Mouse (Mus musculus): Measurements from ENCODE around the gene 1810065E05Rik. TPM values are rescaled to one million over a fixed set of nuclear protein-coding genes. Genes with fewer than 3 reads are reported as not detected.

The 1810065E05Rik gene
- polyA plus RNA-seq, 1 experiment from 2014 or later = 4.8 TPM

- H3K27me3 ChIP-seq (replicated peaks; ENCODE audit: control insufficient read depth, insufficient read depth, low read length) = peaks cover 28% of the 10 kb centered on the region; the same call in 1 of the 2 replicates
- 78% methylated on average over 6 of the region's 6 CpGs for WGBS
- H3K4me3 ChIP-seq (ENCODE audit: low read depth, low read length) = no peak overlapping the region
- no peak overlapping the region for H3K9ac ChIP-seq (ENCODE audit: low read depth, low read length)
- H3K36me3 ChIP-seq (ENCODE audit: control insufficient read depth, insufficient read depth) = no peaks in the 10 kb centered on the region
- H3K9me3 ChIP-seq (ENCODE audit: control insufficient read depth) = no peaks in the 10 kb centered on the region
- H3K4me1 ChIP-seq (replicated peaks; ENCODE audit: control insufficient read depth, insufficient read depth, low read length) = no peaks in the 10 kb centered on the region
- ATAC-seq = no peak
- no peak for TF ChIP-seq CTCF (IDR thresholded peaks at IDR 0.05; ENCODE audit: low read depth)
- H3K4me2 ChIP-seq (replicated peaks; ENCODE audit: low read depth) = no peak overlapping the region
- no peak overlapping the region for H3K27ac ChIP-seq (ENCODE audit: low read depth, low read length)
Observed at GRCm38 (mm10) chr11:58399985-58400645, 20.8 kb upstream of the 1810065E05Rik start.

GRCm38 (mm10) chr11:58400655-58401054 lies 20.3 kb upstream of the 1810065E05Rik start:
- WGBS = 74% methylated on average over 5 of the region's 5 CpGs
- H3K4me3 ChIP-seq (ENCODE audit: low read depth, low read length) = no peak overlapping the region
- no peak overlapping the region for H3K27ac ChIP-seq (ENCODE audit: low read depth, low read length)
- ATAC-seq = no peak
- no peak for TF ChIP-seq CTCF (IDR thresholded peaks at IDR 0.05; ENCODE audit: low read depth)
- no peak overlapping the region for H3K9ac ChIP-seq (ENCODE audit: low read depth, low read length)
- no peaks in the 10 kb centered on the region for H3K9me3 ChIP-seq (ENCODE audit: control insufficient read depth)
- no peak overlapping the region for H3K4me2 ChIP-seq (replicated peaks; ENCODE audit: low read depth)
- H3K36me3 ChIP-seq (ENCODE audit: control insufficient read depth, insufficient read depth) = no peaks in the 10 kb centered on the region
- H3K4me1 ChIP-seq (replicated peaks; ENCODE audit: control insufficient read depth, insufficient read depth, low read length) = no peaks in the 10 kb centered on the region
- H3K27me3 ChIP-seq (replicated peaks; ENCODE audit: control insufficient read depth, insufficient read depth, low read length) = peaks cover 33% of the 10 kb centered on the region; the same call in 1 of the 2 replicates

- no peak for ATAC-seq
- TF ChIP-seq CTCF (IDR thresholded peaks at IDR 0.05; ENCODE audit: low read depth) = no peak
- 58% methylated on average over 3 of the region's 3 CpGs for WGBS
Observed at GRCm38 (mm10) chr11:58408066-58408465, 12.8 kb upstream of the 1810065E05Rik start.

GRCm38 (mm10) chr11:58418336-58418735 lies 2.6 kb upstream of the 1810065E05Rik start:
- no peaks in the 10 kb centered on the region for H3K36me3 ChIP-seq (ENCODE audit: control insufficient read depth, insufficient read depth)
- H3K4me1 ChIP-seq (replicated peaks; ENCODE audit: control insufficient read depth, insufficient read depth, low read length) = no peaks in the 10 kb centered on the region
- H3K27me3 ChIP-seq (replicated peaks; ENCODE audit: control insufficient read depth, insufficient read depth, low read length) = peaks cover 69% of the 10 kb centered on the region
- no peak overlapping the region for H3K4me2 ChIP-seq (replicated peaks; ENCODE audit: low read depth)
- TF ChIP-seq CTCF (IDR thresholded peaks at IDR 0.05; ENCODE audit: low read depth) = no peak
- H3K27ac ChIP-seq (ENCODE audit: low read depth, low read length) = no peak overlapping the region
- H3K4me3 ChIP-seq (ENCODE audit: low read depth, low read length) = no peak overlapping the region
- WGBS = 60% methylated on average over 3 of the region's 3 CpGs
- H3K9me3 ChIP-seq (ENCODE audit: control insufficient read depth) = no peaks in the 10 kb centered on the region; the same call in 1 of the 2 replicates
- H3K9ac ChIP-seq (ENCODE audit: low read depth, low read length) = no peak overlapping the region
- no peak for ATAC-seq

More at GRCm38 (mm10) chr11:58408066-58408465, 12.8 kb upstream of the 1810065E05Rik start:
- Histone ChIP-seq H3K36me3 (ENCODE audit: control insufficient read depth, insufficient read depth) (no peaks in the 10 kb centered on the region), H3K9ac (ENCODE audit: low read depth, low read length) (no peak overlapping the region), H3K4me3 (ENCODE audit: low read depth, low read length) (no peak overlapping the region), H3K9me3 (ENCODE audit: control insufficient read depth) (no peaks in the 10 kb centered on the region; the same call in 1 of the 2 replicates), H3K4me1 (replicated peaks; ENCODE audit: control insufficient read depth, insufficient read depth, low read length) (no peaks in the 10 kb centered on the region), H3K27me3 (replicated peaks; ENCODE audit: control insufficient read depth, insufficient read depth, low read length) (peaks cover 40% of the 10 kb centered on the region), H3K27ac (ENCODE audit: low read depth, low read length) (no peak overlapping the region), H3K4me2 (replicated peaks; ENCODE audit: low read depth) (no peak overlapping the region)

- Histone ChIP-seq H3K4me1 (replicated peaks; ENCODE audit: control insufficient read depth, insufficient read depth, low read length) (no peaks in the 10 kb centered on the region), H3K9ac (ENCODE audit: low read depth, low read length) (no peak within 1 kb of the TSS), H3K36me3 (ENCODE audit: control insufficient read depth, insufficient read depth) (no peaks in the 10 kb centered on the region), H3K4me3 (ENCODE audit: low read depth, low read length) (no peak within 1 kb of the TSS), H3K27me3 (replicated peaks; ENCODE audit: control insufficient read depth, insufficient read depth, low read length) (peaks cover 48% of the 10 kb centered on the region), H3K27ac (ENCODE audit: low read depth, low read length) (no peak within 1 kb of the TSS), H3K4me2 (replicated peaks; ENCODE audit: low read depth) (no peak within 1 kb of the TSS), H3K9me3 (ENCODE audit: control insufficient read depth) (no peaks in the 10 kb centered on the region)
- no peak for TF ChIP-seq CTCF (IDR thresholded peaks at IDR 0.05; ENCODE audit: low read depth)
- ATAC-seq = no peak
- 79% methylated on average over 3 of the region's 3 CpGs for WGBS
Observed at GRCm38 (mm10) chr11:58432259-58432658, 11.3 kb downstream of the 1810065E05Rik start, which contains the start of gene Gm12253. TSS of gene Gm12253 (plus strand) at chr11:58432559.

GRCm38 (mm10) chr11:58437866-58438265 lies 17.0 kb downstream of the 1810065E05Rik start:
- peaks cover 31% of the 10 kb centered on the region for H3K27me3 ChIP-seq (replicated peaks; ENCODE audit: control insufficient read depth, insufficient read depth, low read length)
- H3K4me1 ChIP-seq (replicated peaks; ENCODE audit: control insufficient read depth, insufficient read depth, low read length) = no peaks in the 10 kb centered on the region
- H3K9ac ChIP-seq (ENCODE audit: low read depth, low read length) = no peak overlapping the region
- no peak overlapping the region for H3K4me3 ChIP-seq (ENCODE audit: low read depth, low read length)
- no peak overlapping the region for H3K4me2 ChIP-seq (replicated peaks; ENCODE audit: low read depth)
- no peak for TF ChIP-seq CTCF (IDR thresholded peaks at IDR 0.05; ENCODE audit: low read depth)
- no peaks in the 10 kb centered on the region for H3K9me3 ChIP-seq (ENCODE audit: control insufficient read depth)
- H3K27ac ChIP-seq (ENCODE audit: low read depth, low read length) = no peak overlapping the region
- H3K36me3 ChIP-seq (ENCODE audit: control insufficient read depth, insufficient read depth) = no peaks in the 10 kb centered on the region
- ATAC-seq = no peak
- WGBS = 14% methylated on average over 5 of the region's 5 CpGs
